Mouse (Mus musculus) heart, postnatal 4 days (tissue): ENCODE measurements around the gene Fstl4. TPM values are rescaled to one million over a fixed set of nuclear protein-coding genes. Genes with fewer than 3 reads are reported as not detected.
"Not testable (repeated sequence)": the region's sequence is repeated elsewhere in the genome, so short reads cannot be mapped to it uniquely, and the experiment has no call there.

ENCODE experiments used
- DNase-seq: peaks from one replicate; pipeline ENCODE4 v3.0.0; 2021
- total RNA-seq, 2 experiments: library from RNA; stranded (reverse); gene quantifications; 2 replicates each; pipeline ENCODE4 v1.2.3; 2021

The Fstl4 gene
- total RNA-seq, 2 experiments from 2014 or later = 16.6 to 17.4 TPM

DNA sequence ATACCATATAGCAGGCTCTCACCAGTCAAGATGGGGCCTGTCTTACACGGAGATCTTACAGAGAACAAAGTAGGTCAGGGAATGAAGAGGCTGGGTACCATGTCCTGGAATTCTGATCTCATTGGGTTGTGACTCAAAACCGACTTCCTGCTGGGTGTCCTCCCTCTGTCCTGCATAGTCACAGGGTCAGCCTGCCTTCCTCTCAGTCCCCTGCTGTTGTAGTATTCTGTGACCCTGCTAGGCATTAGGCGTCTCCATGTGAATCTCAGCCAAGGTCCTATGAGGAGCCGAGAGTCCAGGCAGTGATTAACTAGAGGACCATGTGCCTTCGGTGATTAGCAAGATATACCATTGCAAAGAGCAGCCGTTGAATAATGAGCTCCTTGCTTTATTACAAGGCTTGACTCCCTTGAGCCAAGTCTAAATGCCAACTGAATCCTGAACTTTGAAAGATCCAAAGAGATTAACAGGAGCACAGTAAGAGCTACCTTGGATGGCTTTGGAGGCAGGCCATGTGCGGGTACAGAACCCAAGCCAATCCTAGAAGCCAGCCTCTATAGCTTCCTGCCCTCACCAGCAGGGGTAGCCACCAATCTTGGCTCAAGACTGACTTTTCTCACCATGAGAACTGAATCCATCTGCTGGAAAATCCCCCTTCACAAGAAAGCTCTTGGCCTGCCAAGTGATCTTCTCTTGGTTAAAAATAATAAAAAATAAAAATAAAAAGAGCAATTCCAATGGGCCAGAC, 264.2 kb downstream of the Fstl4 start:
- no peak for DNase-seq

DNA sequence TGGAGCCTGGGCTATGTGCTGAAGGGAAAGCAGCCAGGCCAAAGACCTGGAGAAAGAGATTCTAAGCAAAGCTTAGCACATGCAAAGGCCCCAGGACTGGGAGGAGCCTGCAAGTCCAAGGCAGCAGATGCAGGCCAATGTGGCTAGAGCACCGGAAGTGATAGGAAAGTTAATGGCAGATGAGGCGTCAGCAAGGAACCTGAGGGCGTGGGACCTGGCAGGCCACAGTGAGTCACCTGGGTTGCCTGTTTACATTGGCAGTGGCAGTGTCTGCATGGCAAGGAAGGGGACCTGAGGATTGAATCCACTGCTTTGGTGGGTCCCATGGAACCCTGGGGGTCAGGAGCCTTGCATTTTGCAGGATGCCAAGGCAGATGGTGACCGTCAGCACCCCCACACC, 267.3 kb downstream of the Fstl4 start:
- DNase-seq = no peak

DNA sequence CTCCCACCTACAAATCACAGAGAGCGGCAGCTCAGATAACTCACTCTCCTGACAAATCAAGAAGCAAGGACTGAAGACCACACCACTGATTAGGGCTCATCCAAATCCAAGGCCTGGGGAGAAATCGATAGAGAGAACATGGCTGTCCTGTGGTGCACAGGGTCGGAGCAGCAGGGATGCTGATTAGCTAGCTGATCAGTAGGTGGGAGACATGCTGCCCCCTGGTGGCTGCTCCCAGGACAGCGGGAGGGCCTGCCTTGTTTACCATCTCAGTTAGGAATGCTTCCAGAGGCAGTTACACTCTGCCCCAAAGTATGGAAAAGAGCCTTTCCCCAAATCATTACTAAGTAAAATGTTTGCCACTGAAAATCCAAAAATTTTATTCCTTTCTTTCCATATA, 267.9 kb downstream of the Fstl4 start:
- peak; percentile 88 for DNase-seq

DNA sequence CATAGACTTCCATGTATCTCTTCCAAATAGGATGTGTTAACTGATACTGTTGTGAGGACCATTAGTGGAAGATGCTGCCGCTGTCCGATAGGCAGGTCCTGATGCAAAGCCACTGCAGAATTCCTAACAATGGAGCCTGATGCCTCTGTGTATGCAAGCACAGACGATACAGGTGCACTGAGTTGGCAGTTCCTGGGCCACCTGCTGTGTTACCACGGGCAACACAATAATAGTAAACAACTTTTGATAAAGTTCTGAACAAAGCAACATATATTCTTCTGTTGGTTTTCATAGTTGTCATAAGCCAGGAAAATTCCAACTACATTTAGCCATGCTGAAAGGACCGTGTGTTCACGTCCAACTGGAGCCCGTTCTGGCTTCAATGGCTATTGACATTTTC, 271.0 kb downstream of the Fstl4 start:
- DNase-seq = no peak

DNA sequence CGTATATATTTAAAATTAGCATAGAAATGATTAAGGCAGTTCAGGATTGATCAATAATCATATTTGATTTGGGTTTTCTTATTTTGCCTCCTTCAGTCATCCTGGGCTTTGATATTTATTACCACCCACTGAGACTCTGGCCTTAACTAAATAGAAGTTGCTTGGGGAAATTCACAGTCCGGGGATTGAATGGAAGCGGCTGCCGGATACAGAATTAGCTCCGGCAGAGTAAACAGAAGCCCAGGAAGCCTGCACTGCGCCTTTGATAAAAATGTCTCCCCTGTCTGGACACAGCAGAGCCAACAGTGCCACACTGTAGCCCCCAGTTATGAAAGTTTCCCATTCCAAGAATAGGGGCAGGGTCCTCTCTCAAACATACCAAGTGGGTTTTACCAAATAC, 282.4 kb downstream of the Fstl4 start:
- DNase-seq = no peak

DNA sequence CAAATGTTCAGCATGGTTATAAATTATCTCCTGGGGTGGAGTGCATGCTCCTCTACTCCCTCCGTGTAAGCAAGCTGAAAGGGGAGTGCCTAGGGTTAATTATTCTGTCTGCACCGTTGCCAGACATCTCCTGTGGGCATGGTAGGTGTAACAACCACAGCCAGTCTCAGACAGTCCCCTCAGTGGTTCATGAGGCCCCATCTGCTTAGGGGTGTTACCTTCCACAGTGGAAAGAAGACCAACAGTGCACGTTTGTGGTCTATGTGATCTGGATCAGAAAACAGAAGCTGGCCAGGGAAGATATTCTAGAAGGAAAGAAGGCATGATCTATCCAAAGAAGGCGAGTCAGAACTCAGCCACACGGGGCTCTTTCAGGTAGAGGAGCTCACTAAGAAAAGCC, 289.7 kb downstream of the Fstl4 start:
- DNase-seq = no peak

DNA sequence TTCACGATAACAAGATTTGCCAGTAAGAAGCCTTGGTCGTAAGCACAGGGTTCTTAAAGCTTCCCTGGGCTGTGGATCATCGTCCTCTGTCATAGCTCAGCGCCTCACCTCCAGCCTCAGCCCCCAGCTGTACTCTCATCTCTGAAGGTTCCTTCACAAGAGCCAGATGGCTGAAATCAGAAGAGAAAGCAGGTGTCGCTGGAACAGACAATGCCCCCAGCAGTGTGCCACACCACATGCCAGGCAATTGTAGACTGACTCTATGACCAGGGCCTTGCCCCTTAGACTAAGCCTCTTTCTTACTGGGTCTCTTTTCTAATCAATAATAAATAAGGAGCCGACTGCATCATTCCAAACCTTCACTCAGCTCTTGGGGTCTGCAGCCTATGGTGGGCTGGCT, 291.5 kb downstream of the Fstl4 start:
- DNase-seq = no peak

DNA sequence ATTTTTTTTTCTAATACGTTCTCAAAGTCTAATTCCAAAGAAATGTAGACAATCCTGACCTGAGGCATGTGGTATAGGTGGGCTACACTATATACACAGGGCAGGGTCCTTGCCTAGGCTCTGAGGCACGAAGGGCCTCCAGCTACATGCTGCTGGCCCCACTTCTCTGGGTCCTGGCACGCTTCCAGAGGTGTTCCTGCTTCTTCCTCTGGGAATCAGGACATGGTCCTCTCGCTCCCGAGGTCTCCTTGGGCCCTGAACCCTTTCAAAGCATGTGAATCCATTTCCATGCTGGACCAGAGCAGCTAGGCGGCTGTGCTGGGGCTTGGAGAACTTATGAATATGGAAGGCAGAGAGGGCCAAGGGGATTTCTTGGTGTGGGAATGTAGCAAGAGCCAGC, 292.3 kb downstream of the Fstl4 start:
- peak; percentile 16 for DNase-seq

DNA sequence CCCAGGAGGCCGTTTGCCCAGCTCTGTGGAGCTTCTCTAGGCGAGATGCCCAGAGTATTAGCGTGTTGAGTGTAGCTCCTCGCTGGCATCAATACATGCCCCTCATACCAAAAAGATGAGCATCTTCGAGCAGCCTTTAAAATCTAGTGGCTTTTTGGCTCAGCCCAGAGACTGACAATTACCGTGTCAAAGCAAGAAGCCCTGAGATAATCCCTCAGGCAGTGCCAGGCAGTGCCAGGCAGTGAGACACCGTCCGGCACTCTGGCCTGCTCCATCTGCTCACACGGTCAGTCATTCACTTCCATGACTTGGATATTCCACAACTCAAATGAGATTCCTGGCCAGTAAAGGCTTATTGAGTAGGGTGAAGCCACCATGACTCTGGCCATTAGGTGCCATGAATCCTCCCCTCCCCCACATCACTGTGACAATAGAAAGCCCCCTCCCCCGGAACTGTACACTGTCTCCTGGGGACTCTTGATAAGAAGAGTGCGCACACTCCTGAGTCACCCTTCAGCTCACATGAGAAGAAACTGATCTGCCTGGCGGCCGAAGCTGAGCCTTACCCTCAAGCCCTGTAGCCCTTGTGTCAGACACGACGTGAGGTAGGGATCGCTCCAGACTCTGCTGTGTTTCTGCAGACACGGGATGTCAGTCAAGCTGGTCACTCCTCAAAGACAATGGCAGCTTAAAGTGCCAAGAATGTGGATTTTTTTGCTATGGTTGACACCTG, 293.6 kb downstream of the Fstl4 start:
- DNase-seq = no peak

DNA sequence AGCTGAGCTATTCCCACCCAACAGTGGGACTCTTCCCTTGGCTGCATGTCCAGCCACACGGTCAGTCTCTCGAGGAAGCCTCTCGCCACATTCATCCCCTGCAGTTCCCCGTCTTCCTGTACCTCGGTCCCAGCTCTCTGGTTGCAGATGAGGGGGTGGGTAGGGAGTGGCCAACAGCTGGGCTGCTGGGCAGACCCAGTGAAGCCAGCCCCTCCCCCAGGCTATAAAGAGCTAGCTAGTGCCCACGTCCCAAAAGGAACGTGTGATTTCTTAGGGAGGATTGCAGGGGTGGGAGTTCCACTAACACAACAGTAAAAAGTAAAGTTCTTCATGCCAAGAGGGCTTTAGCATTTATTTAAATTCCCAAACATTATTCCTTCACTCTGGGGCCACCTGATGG, 294.1 kb downstream of the Fstl4 start:
- DNase-seq = no peak

DNA sequence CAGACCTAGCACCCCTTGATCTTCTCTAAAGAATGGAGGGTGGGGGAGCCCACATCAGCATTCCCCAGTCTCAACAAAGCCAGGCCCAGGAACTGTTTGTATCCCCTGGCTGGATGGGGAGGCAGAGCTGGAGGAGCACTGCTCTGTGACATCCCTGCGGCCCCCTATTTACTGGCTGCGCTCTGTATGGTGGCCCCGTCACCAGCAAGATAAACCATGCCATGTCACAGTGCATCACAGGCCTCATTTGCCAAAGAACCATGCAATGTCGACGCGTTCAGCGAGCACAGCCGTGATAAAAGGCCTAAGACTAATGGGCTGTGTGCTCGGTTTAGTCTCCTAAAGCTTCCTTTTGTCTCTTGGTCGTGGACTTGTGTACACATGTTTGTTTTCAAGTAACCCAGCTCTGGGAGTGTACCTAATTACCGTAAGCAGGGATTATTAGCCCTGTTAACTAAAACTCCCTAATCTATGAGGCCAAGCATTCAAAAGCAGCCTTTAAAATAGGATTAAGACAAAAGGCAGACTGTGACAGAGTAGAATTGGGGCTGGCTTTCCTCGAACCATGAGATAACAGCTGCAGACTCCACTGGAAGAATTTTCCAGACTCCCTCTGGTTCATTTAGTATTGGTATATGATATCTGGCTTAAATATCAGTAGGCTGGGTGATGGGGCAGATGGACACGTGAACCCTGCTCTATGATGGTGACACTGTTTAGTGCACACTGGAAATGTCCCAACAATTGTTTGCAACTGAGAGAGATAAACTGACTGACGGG, 303.5 kb downstream of the Fstl4 start:
- DNase-seq = no peak

DNA sequence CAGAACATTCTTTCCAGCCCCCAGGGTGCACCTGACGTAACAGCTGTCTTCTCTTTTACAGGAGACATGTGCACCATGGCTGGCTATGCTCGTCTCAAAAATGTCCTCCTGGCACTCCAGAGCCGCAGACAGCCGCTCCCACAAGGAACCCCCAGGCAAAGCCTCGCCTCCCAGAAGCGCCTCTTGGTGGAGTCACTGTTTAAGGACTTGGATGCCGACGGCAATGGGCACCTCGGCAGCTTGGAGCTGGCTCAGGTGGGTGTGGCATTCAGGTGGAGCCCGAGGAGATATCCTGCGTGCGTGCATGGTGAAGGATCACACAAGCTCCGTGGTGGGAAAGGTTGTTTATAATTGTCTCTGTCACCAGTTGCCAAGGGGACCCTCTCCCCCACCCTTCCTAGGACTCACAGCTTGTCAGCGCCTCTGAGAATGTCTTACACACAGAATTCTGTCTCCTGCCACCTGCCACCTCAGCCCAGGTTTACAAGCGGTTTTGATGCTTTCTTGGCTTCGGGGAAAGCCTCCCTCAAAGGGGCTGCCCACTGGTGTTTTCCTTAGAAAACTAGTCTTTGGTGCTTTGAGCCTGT, 304.1 kb downstream of the Fstl4 start:
- DNase-seq = no peak

DNA sequence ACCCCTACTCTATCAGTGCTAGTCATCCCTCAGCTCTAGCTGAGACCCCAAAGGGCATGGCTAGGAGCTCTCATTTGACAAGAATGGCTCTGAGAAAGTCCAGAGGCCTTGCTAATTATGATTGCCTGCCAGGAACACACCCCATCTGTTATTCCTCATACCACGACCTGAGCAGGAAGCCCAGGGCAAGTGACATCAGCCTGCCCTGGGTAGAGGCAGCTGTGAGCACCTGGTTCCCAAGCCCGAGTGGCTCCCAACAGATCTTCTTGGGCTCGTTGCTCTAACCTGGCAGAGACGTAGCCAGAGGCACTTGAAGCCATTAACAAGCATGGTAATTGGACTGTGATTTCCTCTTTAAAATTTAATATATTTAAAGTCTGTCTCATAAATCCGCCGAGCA, 305.3 kb downstream of the Fstl4 start:
- DNase-seq = no peak

DNA sequence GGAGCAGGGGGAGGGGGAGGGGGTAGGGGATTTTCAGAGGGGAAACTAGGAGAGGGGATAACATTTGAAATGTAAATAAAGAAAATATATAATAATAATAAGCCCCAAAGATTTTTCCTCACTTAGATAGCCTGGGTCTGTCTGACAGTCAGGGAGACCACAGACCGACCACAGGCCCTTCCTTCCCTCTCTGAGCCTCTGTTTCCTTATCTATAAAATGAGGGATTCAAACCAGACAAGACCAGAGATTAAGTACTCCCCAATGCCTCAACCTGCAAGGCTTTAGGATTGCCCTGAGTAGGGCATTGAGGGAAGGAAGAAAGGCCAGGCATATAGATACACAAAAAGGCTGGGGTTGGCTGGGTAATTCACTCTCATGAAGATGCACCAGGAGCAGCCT, 307.2 kb downstream of the Fstl4 start:
- DNase-seq = no peak

DNA sequence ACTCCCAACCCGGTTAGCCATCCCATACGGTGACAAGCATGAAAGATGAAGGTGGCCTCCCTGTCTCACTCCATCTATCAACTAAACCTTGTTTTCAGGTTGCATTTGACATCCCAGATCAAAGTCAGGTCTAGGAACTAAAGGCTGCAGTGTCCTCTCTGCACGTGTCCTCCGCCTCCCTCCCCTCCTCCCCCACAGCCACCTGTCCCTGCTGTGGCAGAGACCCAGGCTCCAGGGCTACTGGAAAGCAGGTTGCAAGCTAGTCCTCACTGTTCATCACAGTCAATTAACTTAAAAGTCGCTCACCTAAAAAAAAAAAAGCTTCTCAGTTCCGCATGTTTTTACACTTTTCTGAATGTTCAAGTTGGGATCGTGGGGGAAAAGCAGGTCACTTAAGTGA, 313.2 kb downstream of the Fstl4 start:
- no peak for DNase-seq

DNA sequence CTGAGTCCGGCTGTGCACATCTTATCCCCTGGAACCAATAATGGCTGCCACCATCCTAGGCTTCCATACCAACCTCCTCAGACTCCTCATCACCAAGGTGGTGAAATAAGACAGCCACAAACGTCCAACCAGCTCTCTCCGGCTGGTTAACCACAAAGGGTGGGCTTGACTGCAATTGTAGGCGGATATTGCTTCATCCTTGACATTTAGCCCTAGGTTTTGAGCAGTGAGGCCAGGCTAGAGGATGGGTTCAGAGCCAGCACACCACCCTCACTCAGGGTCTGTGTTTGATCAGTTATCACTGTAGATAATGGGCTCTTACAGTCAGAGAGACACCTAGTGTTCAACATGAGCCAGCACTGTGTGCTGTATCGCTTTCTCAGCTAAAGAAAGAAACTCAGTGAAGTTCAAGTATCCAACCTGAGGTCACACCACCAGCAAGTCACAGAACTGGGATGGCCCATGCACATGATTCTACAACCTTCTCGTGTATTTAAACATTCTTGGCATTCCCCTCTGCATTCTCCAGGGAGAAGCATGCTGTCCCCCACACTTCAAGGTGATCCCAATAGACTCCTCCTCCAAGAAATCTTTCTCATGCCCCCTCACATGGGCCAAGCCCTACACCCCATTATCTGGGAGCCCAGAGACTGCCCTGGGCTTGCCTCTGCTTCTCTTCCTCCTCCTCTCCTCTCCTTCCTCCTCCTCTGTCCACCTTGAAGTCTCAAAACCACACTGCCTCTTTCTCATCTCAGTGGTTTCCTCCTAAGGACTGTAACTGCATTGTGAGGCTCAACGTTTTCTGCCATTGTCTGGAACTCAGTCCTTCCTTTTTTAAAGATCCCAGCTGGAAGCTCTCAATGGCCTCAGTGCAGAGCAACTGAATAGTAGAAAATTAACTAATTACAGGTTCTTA, 314.2 kb downstream of the Fstl4 start:
- no peak for DNase-seq

DNA sequence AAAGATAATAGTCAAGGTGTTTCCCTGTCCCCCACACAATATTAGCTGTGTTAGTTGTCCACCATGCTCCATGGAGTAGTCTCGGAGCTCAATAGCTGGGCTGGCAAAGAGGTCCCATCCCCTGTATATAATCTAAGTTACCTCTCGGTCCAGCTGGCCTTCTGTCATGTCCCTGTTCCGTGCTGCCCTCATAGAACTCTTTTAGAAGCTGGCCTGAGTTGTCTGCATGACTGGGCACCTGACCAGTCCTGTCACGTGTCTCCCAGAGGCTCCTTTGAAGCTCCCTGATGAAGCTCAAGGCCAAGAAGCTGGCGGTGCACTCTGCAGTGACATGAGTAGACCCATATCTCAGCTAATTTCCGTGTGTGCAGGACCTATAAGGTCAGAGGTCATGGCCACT, 316.9 kb downstream of the Fstl4 start:
- no peak for DNase-seq

DNA sequence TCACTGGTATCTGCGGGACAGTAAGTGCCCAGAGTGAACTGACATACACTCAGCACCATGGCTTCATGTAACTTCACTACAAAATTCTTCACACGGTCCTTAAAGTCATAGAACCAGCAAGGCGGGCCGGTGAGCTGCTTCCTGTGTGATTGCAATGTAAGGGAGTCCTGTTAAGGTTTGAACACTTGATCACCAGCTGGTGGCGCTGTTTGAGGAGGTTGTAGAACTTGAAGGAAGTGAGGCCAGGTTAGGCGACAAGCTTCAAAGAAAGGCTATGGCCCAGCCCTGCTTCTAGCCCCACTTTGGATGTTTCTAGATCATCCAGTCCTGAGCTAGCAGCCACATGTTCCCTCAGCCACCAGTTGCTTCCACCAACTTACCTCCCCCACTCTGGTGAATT, 320.9 kb downstream of the Fstl4 start:
- DNase-seq = peak; percentile 33

DNA sequence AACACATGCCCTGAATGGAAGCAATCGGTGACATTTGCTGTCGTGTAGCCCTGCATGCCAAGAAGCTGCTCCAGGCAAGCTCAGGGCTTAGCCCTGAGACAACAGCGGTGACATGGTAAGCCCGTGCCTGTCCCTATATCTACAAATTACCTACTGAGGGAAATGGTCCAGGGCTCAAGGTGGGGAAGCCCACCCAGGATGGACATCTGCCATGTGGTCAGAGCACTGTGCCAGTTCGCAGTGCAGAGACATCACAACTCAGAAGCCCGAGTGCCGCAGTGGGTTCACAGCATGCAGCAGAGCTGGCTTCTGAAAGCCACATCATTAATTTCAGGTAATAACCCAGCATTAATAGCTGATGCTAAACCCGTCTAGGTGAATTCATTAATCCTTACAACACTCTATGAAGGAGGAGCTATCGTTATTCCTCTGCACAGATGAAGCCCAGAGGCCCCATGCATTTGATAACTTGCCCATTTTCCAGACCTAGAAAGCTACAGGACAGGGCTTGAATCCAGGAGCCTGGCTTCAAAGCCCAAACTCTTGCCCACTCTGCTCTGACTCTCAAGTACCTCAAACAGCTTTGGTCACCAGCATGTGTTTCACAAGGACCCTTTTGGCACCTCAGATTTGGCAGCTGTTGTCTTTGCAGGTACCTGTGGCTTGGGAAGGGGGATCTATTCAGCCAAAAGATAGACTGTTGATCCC, 321.6 kb downstream of the Fstl4 start:
- no peak for DNase-seq

DNA sequence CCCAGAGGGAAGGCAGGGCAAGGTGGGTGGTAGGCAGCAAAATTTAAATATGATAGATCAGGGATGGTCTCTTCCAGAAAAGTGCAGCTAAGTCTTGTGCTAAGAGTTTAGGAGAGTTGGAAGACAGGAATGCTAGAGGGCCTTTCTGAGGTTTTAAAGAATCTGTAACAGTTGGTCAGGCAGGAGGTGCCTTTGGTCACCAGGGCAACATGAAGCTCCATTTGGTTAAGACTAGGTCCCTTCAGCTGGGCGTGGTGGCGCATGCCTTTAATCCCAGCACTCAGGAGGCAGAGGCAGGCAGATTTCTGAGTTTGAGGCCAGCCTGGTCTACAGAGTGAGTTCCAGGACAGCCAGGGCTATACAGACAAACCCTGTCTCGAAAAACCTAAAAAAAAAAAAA, 323.5 kb downstream of the Fstl4 start:
- DNase-seq = not testable (repeated sequence)

DNA sequence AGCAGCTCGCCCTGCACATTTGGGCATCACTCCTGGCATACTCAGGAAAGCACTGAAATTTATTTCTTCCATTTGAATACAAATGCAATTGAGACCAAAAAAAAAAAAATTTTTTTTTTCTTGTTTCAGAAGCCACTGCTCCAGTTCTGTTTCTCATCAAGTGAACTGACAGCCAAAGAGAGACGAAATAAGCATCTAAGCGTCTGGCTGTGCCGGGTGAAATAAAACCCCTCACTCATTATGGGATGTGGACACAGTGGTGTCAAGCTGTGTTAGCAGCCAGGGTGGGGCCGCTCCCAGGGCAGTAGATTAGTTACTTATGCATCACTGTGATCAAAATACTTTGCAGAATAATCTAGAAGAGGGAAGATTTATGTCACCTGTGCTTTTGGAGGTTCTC, 327.2 kb downstream of the Fstl4 start:
- DNase-seq = no peak
